Mouse (Mus musculus) neutrophil, adult 59 days (primary cell): Measurements from ENCODE around the gene Ubfd1. TPM values are rescaled to one million over a fixed set of nuclear protein-coding genes. Genes with fewer than 3 reads are reported as not detected.

Source experiments
- total RNA-seq, 2 experiments: library from RNA; stranded (reverse); gene quantifications; 1 replicate in 1 of 2; 2 replicates in 1 of 2; pipeline ENCODE4 v1.2.4; 2023

The Ubfd1 gene
- total RNA-seq, result 10 to 100 TPM; 11.7 to 17.6 TPM

DNA sequence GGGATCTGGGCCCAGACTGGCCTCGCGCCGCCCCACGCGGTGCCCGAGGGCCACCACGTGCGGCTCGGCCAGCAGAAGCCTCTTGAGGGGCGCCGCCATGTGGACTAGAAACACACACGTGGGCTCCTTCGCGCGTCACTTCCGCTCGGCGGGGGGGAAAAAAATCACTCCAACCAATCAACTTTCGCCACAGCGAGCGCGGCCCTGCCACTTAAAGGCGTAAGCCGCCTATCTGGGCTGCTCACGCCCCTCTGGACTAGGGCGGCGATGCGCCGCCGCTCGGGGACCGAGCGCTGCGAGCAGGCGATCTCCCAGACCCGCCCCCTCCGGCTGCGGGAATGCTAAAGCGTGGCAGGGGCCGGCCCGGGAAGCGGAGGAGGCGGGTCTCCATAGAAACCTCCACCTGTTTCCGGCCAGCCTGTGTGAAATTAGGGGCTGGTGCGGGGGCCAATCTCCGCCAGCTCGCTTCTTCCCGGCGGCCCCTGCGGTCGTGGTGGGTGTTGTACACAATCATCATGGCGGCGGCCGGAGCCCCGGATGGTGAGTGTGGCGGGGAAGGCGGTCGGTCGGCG lies at the start of gene Ubfd1, which contains the start of gene Ears2:
Gene Ubfd1 (plus strand): TSS at position 231 of the 572 bp plus-strand sequence.
Gene Ears2 (minus strand): TSS at position 319 of the 572 bp plus-strand sequence.

GRCm38 (mm10) chr7:122020667-122021354 lies 46.2 kb upstream of the Ubfd1 start, which contains the start of gene Gga2:
Gga2 (minus strand) TSS chr7:122021222.

DNA sequence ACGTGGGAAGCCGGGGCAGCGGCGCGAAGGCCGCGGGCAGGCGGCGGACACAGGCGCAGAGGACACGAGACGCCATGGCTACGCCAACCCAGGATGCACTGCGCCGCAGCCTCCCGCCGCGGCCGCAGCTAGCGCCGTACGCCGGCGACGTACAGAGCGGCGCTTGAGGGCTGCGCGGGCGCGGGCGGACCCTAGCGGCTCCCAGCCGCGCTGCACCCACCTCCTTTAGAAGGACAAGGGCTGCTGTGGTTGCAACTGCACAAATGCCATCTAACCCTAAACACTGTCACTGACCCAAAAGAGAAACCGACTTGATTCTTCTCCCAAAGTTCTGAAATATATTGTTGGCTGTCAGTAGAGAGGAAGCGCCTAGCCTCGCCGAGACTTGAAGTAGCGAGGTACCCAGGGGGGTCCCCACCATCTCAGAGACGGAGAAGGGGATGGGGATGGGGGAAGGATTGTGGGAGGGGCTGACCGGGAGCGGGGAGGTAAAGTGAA lies 34.8 kb downstream of the Ubfd1 start, which contains the start of gene Ndufab1:
Gene Ndufab1 (minus strand): TSS at position 140 of the 498 bp plus-strand sequence.

Other genes starting within 250 kb of the Ubfd1 start
- not detected for gene Scnn1b, start 202.1 kb upstream of the Ubfd1 start, total RNA-seq
- 10 to 100 TPM in 1 of 2 experiments, 1 to 10 TPM in 1; 9.9 to 10.4 TPM for gene Cog7, start 85.5 kb upstream of the Ubfd1 start, total RNA-seq
- gene Gga2, start 46.0 kb upstream of the Ubfd1 start, total RNA-seq, result 10 to 100 TPM; 16.3 to 16.6 TPM
- 1 to 10 TPM; 1.7 to 1.8 TPM for gene Ears2, start 88 bp downstream of the Ubfd1 start, total RNA-seq
- gene Ndufab1, start 34.7 kb downstream of the Ubfd1 start, total RNA-seq, result 10 to 100 TPM; 37.9 to 52.5 TPM
- gene Palb2, start 65.8 kb downstream of the Ubfd1 start, total RNA-seq, result 1 to 10 TPM; 5.1 to 8.1 TPM
- 10 to 100 TPM; 52.6 to 55.7 TPM for gene Dctn5, start 65.9 kb downstream of the Ubfd1 start, total RNA-seq
- 10 to 100 TPM; 46.3 to 48.2 TPM for gene Plk1, start 92.3 kb downstream of the Ubfd1 start, total RNA-seq
- not detected for gene Ern2, start 119.0 kb downstream of the Ubfd1 start, total RNA-seq
- gene Chp2, start 152.3 kb downstream of the Ubfd1 start, total RNA-seq, result under 1 TPM; 0.53 to 0.56 TPM
- gene Prkcb, start 221.6 kb downstream of the Ubfd1 start, total RNA-seq, result 100 to 1,000 TPM; 215 to 233 TPM